Mouse (Mus musculus) C2C12 (cell line): ENCODE measurements at regions not wholly inside any gene's neighbourhood (a gene's known extent, or its start where the extent isn't known, plus 50 kb on each side); places are given as distances from the start of the nearest gene placed in this dataset.

Source experiments
- CEBPB ChIP-seq: IDR thresholded peaks from one replicate; pipeline ENCODE4 v1.6.1; 2011; ENCODE audit warnings: low read depth, mild to moderate bottlenecking, control low read depth, moderate library complexity
- CTCF ChIP-seq: IDR thresholded peaks from one replicate; pipeline ENCODE4 v1.5.1; 2011; ENCODE audit not compliant: control insufficient read depth, insufficient read depth, insufficient read length
- FOSL1 ChIP-seq: IDR thresholded peaks from one replicate; pipeline ENCODE4 v1.8.0; 2011; ENCODE audit warnings: mild to moderate bottlenecking, low read length; ENCODE audit not compliant: poor library complexity, insufficient read depth, severe bottlenecking
- MAX ChIP-seq: IDR thresholded peaks from one replicate; pipeline ENCODE4 v1.6.1; 2011; ENCODE audit warnings: mild to moderate bottlenecking, control low read depth
- MYOD1 ChIP-seq: IDR thresholded peaks from one replicate; pipeline ENCODE4 v1.6.1; 2011; ENCODE audit warnings: low read depth; ENCODE audit not compliant: control insufficient read depth, insufficient read length
- MYOG ChIP-seq: IDR thresholded peaks from one replicate; pipeline ENCODE4 v1.6.1; 2011; ENCODE audit not compliant: control insufficient read depth, insufficient read length; ENCODE audit errors: extremely low read depth
- USF1 ChIP-seq: IDR thresholded peaks from one replicate; pipeline ENCODE4 v1.6.1; 2011; ENCODE audit warnings: low read depth, mild to moderate bottlenecking, control low read depth, moderate library complexity

DNA sequence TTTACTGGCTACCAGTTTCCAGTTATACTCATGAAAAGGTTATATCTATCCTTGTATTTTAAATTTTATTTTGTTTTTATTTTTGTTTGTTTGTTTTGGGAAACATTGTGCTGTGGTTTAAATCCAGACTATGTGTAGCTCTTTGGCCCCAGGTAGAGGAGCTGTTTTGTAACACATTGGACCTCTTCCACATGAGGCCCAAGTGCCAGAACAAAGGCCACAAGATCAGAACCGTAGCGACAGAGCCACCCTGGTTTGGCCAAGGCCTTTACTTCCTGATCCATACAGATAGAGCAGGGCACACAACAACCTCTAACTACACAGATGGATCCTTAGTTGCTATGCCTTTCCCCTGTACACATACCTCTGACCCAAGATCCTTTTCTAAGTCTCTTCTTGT lies 1822.6 kb downstream of the Efna5 start:
- no peak for TF ChIP-seq CTCF
- no peak for TF ChIP-seq MAX
- no peak for TF ChIP-seq FOSL1
- TF ChIP-seq USF1: no peak
- TF ChIP-seq MYOD1: no peak
- no peak for TF ChIP-seq MYOG
- TF ChIP-seq CEBPB: no peak
